Mouse (Mus musculus) bone marrow, adult 2 months (tissue): ENCODE data around the gene Ush2a. TPM values are rescaled to one million over a fixed set of nuclear protein-coding genes. Genes with fewer than 3 reads are reported as not detected.

Source experiments
- H3K27ac ChIP-seq: fragments of 200-500 bp; 2 replicates; pipeline ENCODE4 v1.5.1; 2012; ENCODE audit warnings: low read depth, mild to moderate bottlenecking, control low read depth, inconsistent platforms, low read length; ENCODE audit not compliant: control insufficient read depth, poor library complexity, insufficient read depth
- H3K4me1 ChIP-seq: fragments of 200-500 bp; 2 replicates; pipeline ENCODE4 v1.6.1; 2011; ENCODE audit warnings: low read length; ENCODE audit not compliant: control insufficient read depth, insufficient read depth
- H3K4me3 ChIP-seq: fragments of 200-500 bp; replicated peaks from 2 replicates; pipeline ENCODE3; 2011; ENCODE audit warnings: mild to moderate bottlenecking, low read depth, low read length, control low read depth; ENCODE audit not compliant: control insufficient read depth
- CTCF ChIP-seq: fragments of 200-500 bp; IDR thresholded peaks from 2 replicates; pipeline ENCODE4 v1.5.1; 2011; ENCODE audit warnings: low read length, control low read depth; ENCODE audit not compliant: control insufficient read depth, insufficient read depth
- POLR2A ChIP-seq: fragments of 200-500 bp; IDR thresholded peaks from 2 replicates; pipeline ENCODE4 v1.6.1; 2011; ENCODE audit warnings: low read depth, mild to moderate bottlenecking, control low read depth, low read length, borderline replicate concordance; ENCODE audit not compliant: control insufficient read depth
- WGBS: fragments of 180-500 bp; shearing (Covaris S2); methylation state at CpG from one replicate; pipeline ENCODE4 v1.1.7; 2018; 5-methylcytosine and 5-hydroxymethylcytosine counted together
- polyA plus RNA-seq: library from polyadenylated mRNA; stranded (reverse); fragments of >200 nt; gene quantifications from 2 replicates; pipeline ENCODE4 v1.2.4, GENCODE M21; 2011; ENCODE audit warnings: low replicate concordance; ENCODE audit not compliant: missing spikeins, insufficient read depth, insufficient read length

Gene Ush2a
- polyA plus RNA-seq, 1 experiment: not detected

- no peak for TF ChIP-seq POLR2A
- no peak for TF ChIP-seq CTCF
- no peaks in the 10 kb centered on the region for H3K4me1 ChIP-seq
- H3K27ac ChIP-seq: no peak overlapping the region
- WGBS: 63% methylated on average over 8 of the region's 8 CpGs
- H3K4me3 ChIP-seq: no peak overlapping the region
These were observed 413.1 kb downstream of the Ush2a start for GRCm38 (mm10) chr1:188674640-188675510.

- no peak overlapping the region for H3K27ac ChIP-seq
- no peaks in the 10 kb centered on the region for H3K4me1 ChIP-seq
- TF ChIP-seq POLR2A (no peak), CTCF (no peak)
- WGBS: 73% methylated on average over 10 of the region's 10 CpGs
- H3K4me3 ChIP-seq: no peak overlapping the region
These were observed 413.7 kb downstream of the Ush2a start for GRCm38 (mm10) chr1:188675511-188675863.

GRCm38 (mm10) chr1:188678189-188678588 lies 416.4 kb downstream of the Ush2a start:
- TF ChIP-seq CTCF (no peak), POLR2A (no peak)
- Histone ChIP-seq H3K4me3 (no peak overlapping the region), H3K27ac (no peak overlapping the region), H3K4me1 (no peaks in the 10 kb centered on the region)
- 25% methylated on average over 8 of the region's 8 CpGs for WGBS

GRCm38 (mm10) chr1:188686362-188686761 lies 424.5 kb downstream of the Ush2a start:
- WGBS: 94% methylated on average over 14 of the region's 14 CpGs
- H3K4me3 ChIP-seq: no peak overlapping the region
- no peaks in the 10 kb centered on the region for H3K4me1 ChIP-seq
- no peak overlapping the region for H3K27ac ChIP-seq
- no peak for TF ChIP-seq CTCF
- TF ChIP-seq POLR2A: no peak

GRCm38 (mm10) chr1:188696295-188696694 lies 434.5 kb downstream of the Ush2a start:
- WGBS: 86% methylated on average over 2 of the region's 2 CpGs
- no peak for TF ChIP-seq CTCF
- TF ChIP-seq POLR2A: no peak

GRCm38 (mm10) chr1:188708176-188708575 lies 446.4 kb downstream of the Ush2a start:
- Histone ChIP-seq H3K27ac (no peak overlapping the region), H3K4me3 (no peak overlapping the region), H3K4me1 (no peaks in the 10 kb centered on the region)
- WGBS: 82% methylated on average over 4 of the region's 4 CpGs
- no peak for TF ChIP-seq CTCF

More at GRCm38 (mm10) chr1:188696295-188696694, 434.5 kb downstream of the Ush2a start:
- no peak overlapping the region for H3K27ac ChIP-seq
- H3K4me3 ChIP-seq: no peak overlapping the region
- H3K4me1 ChIP-seq: no peaks in the 10 kb centered on the region

- Histone ChIP-seq H3K4me3 (no peak overlapping the region), H3K4me1 (no peaks in the 10 kb centered on the region), H3K27ac (no peak overlapping the region)
- TF ChIP-seq CTCF (no peak), POLR2A (no peak)
- 85% methylated on average over 10 of the region's 10 CpGs for whole genome bisulfite sequencing
These were observed 446.9 kb downstream of the Ush2a start for GRCm38 (mm10) chr1:188708694-188709093.

- WGBS: 87% methylated on average over 18 of the region's 18 CpGs
- Histone ChIP-seq H3K4me1 (no peaks in the 10 kb centered on the region), H3K27ac (no peak overlapping the region), H3K4me3 (no peak overlapping the region)
- TF ChIP-seq CTCF: no peak
- TF ChIP-seq POLR2A: no peak
These were observed 452.3 kb downstream of the Ush2a start for GRCm38 (mm10) chr1:188714131-188714530.
